Comparison of ENCODE assay signal across 27 mouse cellular contexts in the genomic region with DNA sequence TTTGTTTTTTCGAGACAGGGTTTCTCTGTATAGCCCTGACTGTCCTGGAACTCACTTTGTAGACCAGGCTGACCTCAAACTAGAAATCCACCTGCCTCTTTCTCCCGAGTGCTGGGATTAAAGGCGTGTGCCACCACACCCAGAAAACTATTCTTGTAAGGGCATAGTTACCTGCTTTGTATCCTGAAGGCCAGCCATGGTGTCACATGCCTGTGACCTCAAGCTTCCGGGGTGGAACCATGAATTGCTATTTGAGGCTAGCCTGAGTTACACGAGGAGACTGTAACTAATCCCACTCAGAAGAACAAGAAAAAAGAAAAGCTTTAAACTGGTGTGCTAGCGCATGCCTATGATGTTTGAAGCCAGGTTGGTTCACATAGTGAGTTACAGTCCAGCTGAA. TPM values are rescaled to one million over a fixed set of nuclear protein-coding genes. Genes with fewer than 3 reads are reported as not detected.
A peak's percentile ranks its signal among the peaks of the same experiment; 100 is the strongest.
DNase-seq lines count a peak whose midpoint lies in the region; ATAC-seq and TF ChIP-seq lines count a peak whose summit lies in the region.
"Had no signal": no experiment of that assay in that cellular context is flagged by ENCODE, and none has a peak within 500 bp of the region (broad histone marks: within the 10 kb centered on the region; RNA-seq: fewer than 3 reads in every experiment).

No protein-coding gene starts in this region.

- TF ChIP-seq POLR2A in ES-Bruce4 (IDR thresholded peaks at IDR 0.05; ENCODE audit: insufficient read depth, low read length) = no peak

- no peak for TF ChIP-seq CTCF in ES-Bruce4 (IDR thresholded peaks at IDR 0.05; ENCODE audit: low read depth, low read length)
- no peak for TF ChIP-seq CTCF in stomach, postnatal 0 days (IDR thresholded peaks at IDR 0.05; ENCODE audit: low read depth)

- no peak overlapping the region for H3K4me3 ChIP-seq in ES-Bruce4 (ENCODE audit: low read depth, low read length)
- H3K4me3 ChIP-seq in stomach, postnatal 0 days (ENCODE audit: low read depth, low read length) = no peak overlapping the region
- H3K4me3 ChIP-seq: embryonic facial prominence, embryonic 10.5 days; embryonic facial prominence, embryonic 12.5 days; forebrain, embryonic 13.5 days; forebrain, embryonic 15.5 days had no signal

- no peak for ATAC-seq in stomach, postnatal 0 days (ENCODE audit: low FRiP score, low TSS enrichment)
- ATAC-seq: activated CD4-positive, CD25-positive, alpha-beta regulatory T cell, adult 4 months; forebrain, embryonic 13.5 days; forebrain, embryonic 15.5 days; forebrain, postnatal 0 days; Patski had no signal

- H3K4me1 ChIP-seq in ES-Bruce4 (ENCODE audit: control insufficient read depth, insufficient read depth, low read length) = peaks cover 16% of the 10 kb centered on the region
- H3K4me1 ChIP-seq in stomach, postnatal 0 days (replicated peaks; ENCODE audit: control insufficient read depth, insufficient read depth) = no peaks in the 10 kb centered on the region
- H3K4me1 ChIP-seq: embryonic facial prominence, embryonic 10.5 days; embryonic facial prominence, embryonic 12.5 days; forebrain, embryonic 13.5 days; forebrain, embryonic 15.5 days had no signal

- H3K36me3 ChIP-seq in ES-Bruce4 (ENCODE audit: control insufficient read depth, insufficient read depth, low read length, poor library complexity, severe bottlenecking) = peaks cover 43% of the 10 kb centered on the region
- peaks cover 29% of the 10 kb centered on the region for H3K36me3 ChIP-seq in stomach, postnatal 0 days (ENCODE audit: control insufficient read depth, insufficient read depth, low read length)

- H3K27me3 ChIP-seq in ES-Bruce4 (ENCODE audit: control insufficient read depth, insufficient read depth, low read length, poor library complexity, severe bottlenecking) = no peaks in the 10 kb centered on the region
- H3K27me3 ChIP-seq in stomach, postnatal 0 days (ENCODE audit: control insufficient read depth, insufficient read depth, low read length) = no peaks in the 10 kb centered on the region
- H3K27me3 ChIP-seq: embryonic facial prominence, embryonic 12.5 days; forebrain, embryonic 13.5 days; forebrain, embryonic 15.5 days; Patski had no signal

- no peaks in the 10 kb centered on the region for H3K9me3 ChIP-seq in ES-Bruce4 (replicated peaks; ENCODE audit: control insufficient read depth, insufficient read depth, low read length, poor library complexity, severe bottlenecking)
- no peaks in the 10 kb centered on the region for H3K9me3 ChIP-seq in stomach, postnatal 0 days (ENCODE audit: control insufficient read depth, low read length)
- H3K9me3 ChIP-seq: embryonic facial prominence, embryonic 10.5 days; embryonic facial prominence, embryonic 12.5 days; forebrain, embryonic 13.5 days; forebrain, embryonic 15.5 days; G1E had no signal

- H3K9ac ChIP-seq in ES-Bruce4 (ENCODE audit: low read depth, poor library complexity, severe bottlenecking) = no peak overlapping the region
- no peak overlapping the region for H3K9ac ChIP-seq in stomach, postnatal 0 days (ENCODE audit: low read length)
- H3K9ac ChIP-seq: embryonic facial prominence, embryonic 12.5 days; forebrain, embryonic 13.5 days; forebrain, embryonic 15.5 days; forebrain, postnatal 0 days had no signal

- DNase-seq in ES-CJ7 (ENCODE audit: low read depth, low spot score) (peak; percentile 83), R1 (ENCODE audit: low read depth, low spot score) (peak; percentile 94)
- no peak for DNase-seq in frontal cortex, postnatal 36 days (ENCODE audit: low spot score in 2 of 2)
- DNase-seq in gastrocnemius, postnatal 25 days = no peak
- no peak for DNase-seq in stomach, postnatal 0 days (ENCODE audit: low spot score)
- DNase-seq: adrenal gland, adult 8-10 months; adrenal gland, postnatal 14 days; adrenal gland, postnatal 36 days; cerebellum, adult 11-12 months; cerebellum, adult 2 months; cerebellum, adult 9-10 months; cerebellum, postnatal 10 days; cerebellum, postnatal 25 days; forebrain, postnatal 0 days had no signal

- WGBS in stomach, postnatal 0 days = 76% methylated on average over 6 of the region's 6 CpGs

- H3K4me2 ChIP-seq in stomach, postnatal 0 days (replicated peaks; ENCODE audit: low read depth) = no peak overlapping the region
- H3K4me2 ChIP-seq: embryonic facial prominence, embryonic 12.5 days; forebrain, embryonic 13.5 days; forebrain, embryonic 15.5 days had no signal

- H3K27ac ChIP-seq in ES-Bruce4 (ENCODE audit: insufficient read depth, low read length) = 0 out of 2 replicates have a peak overlapping the region, but pooled peaks have one; percentile 71
- H3K27ac ChIP-seq in stomach, postnatal 0 days (replicated peaks) = no peak overlapping the region
- H3K27ac ChIP-seq: embryonic facial prominence, embryonic 10.5 days; embryonic facial prominence, embryonic 12.5 days; forebrain, embryonic 13.5 days; forebrain, embryonic 15.5 days had no signal

- TF ChIP-seq EP300 in ES-Bruce4 (IDR thresholded peaks at IDR 0.05; ENCODE audit: insufficient read depth, low read depth, low read length) = peak; percentile 70; the same call in 1 of the 2 replicates
- no peak for TF ChIP-seq EP300 in stomach, postnatal 0 days (optimal IDR thresholded peaks at IDR 0.05)

RNA-seq across cellular contexts. Expression of a gene that starts 24.3 kb away (rescaled TPM):
- 3.2 and 4.1 TPM in 2 replicates for polyA plus RNA-seq in ES-Bruce4 (2011; ENCODE audit: insufficient read depth, insufficient read length, low read depth, missing spikeins)
- total RNA-seq in gastrocnemius, postnatal 25 days (2021) = not detected
- 0.11 TPM in 1 of 2 replicates, not detected in the other for polyA plus RNA-seq in stomach, postnatal 0 days (2015; fragmentation: Nextera tagmentation; extraction: Ambion mirVana)
- total RNA-seq: adrenal gland, adult 18-20 months; adrenal gland, adult 8-10 months; adrenal gland, postnatal 14 days; adrenal gland, postnatal 36 days; forebrain, postnatal 0 days; G1E had no signal
- polyA plus RNA-seq: activated CD4-positive, CD25-positive, alpha-beta regulatory T cell, adult 4 months; C2C12; cerebellum, adult 2 months; cortical plate, adult 2 months; embryonic facial prominence, embryonic 10.5 days; embryonic facial prominence, embryonic 12.5 days; embryonic facial prominence, embryonic 14.5 days; forebrain, embryonic 11.5 days; forebrain, embryonic 13.5 days; forebrain, embryonic 15.5 days; forebrain, postnatal 0 days; G1E; Patski had no signal

RNA-seq across cellular contexts. Expression of a gene that starts 28.8 kb away (rescaled TPM):
- 55.8 and 60.3 TPM in 2 replicates for polyA plus RNA-seq in ES-Bruce4 (2011; ENCODE audit: insufficient read depth, insufficient read length, low read depth, missing spikeins)
- total RNA-seq in gastrocnemius, postnatal 25 days (2021) = 10 to 100 TPM; 33.3 to 40.1 TPM
- 27.3 and 27.7 TPM in 2 replicates for polyA plus RNA-seq in stomach, postnatal 0 days (2015; fragmentation: Nextera tagmentation; extraction: Ambion mirVana)

RNA-seq across cellular contexts. Expression of a gene that starts 47.6 kb away (rescaled TPM):
- 9.7 and 11.5 TPM in 2 replicates for polyA plus RNA-seq in ES-Bruce4 (2011; ENCODE audit: insufficient read depth, insufficient read length, low read depth, missing spikeins)
- 10 to 100 TPM; 29.5 to 37.9 TPM for total RNA-seq in gastrocnemius, postnatal 25 days (2021)
- 9.1 and 9.5 TPM in 2 replicates for polyA plus RNA-seq in stomach, postnatal 0 days (2015; fragmentation: Nextera tagmentation; extraction: Ambion mirVana)

Comparison
In these comparisons a context has a peak if more than half of its experiments do, and no peak if none do; other contexts are left out.
1. DNase-seq: peak in ES-CJ7 (single experiment) and R1 (single experiment); none in frontal cortex, postnatal 36 days (0 of 2), gastrocnemius, postnatal 25 days (single experiment) and stomach, postnatal 0 days (single experiment).